Mouse (Mus musculus) urinary bladder, postnatal 36 days (tissue): ENCODE measurements around the gene Babam1.

Source experiments
- DNase-seq, 2 experiments: peaks; one replicate each; pipeline ENCODE4 v3.0.0; 2022; ENCODE audit warnings: low spot score in 2 of 2, mixed read lengths in 1 of 2

Gene Babam1

DNA sequence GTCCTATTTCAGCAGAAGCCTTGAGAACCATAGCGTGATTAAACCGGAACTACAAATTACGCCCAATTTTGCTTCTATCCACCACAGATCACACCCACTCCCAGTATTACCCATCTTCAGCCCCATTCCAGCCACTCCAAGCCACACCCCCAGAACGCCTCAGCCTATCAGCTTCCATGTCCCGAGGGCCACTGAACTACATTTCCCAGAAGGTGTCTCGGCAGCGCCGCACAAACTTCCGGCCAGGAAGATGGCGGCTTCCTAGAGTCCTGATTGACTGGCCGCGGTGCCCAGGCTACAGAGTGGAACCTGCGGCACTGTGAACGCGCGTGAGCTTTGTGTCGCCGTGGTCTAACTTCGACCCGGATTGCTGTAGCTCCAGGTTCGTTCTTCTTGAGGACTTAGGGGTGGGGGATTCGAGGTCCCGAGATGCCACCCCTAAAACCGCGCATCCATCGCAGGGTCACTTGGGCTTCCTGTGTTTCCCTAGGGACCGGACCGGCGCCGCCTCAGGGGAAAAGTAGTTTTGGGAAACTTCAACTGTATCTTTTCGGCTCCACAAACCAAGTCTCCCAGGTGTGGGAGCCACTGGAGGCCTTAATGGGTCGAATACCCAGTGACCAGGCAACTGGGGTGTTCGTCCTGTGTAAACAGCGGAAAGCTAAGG is at the start of gene Babam1:
TSS of gene Babam1 (plus strand) at position 223 of the 667 bp plus-strand sequence.
- peak; percentile 85 to 93 for DNase-seq

DNA sequence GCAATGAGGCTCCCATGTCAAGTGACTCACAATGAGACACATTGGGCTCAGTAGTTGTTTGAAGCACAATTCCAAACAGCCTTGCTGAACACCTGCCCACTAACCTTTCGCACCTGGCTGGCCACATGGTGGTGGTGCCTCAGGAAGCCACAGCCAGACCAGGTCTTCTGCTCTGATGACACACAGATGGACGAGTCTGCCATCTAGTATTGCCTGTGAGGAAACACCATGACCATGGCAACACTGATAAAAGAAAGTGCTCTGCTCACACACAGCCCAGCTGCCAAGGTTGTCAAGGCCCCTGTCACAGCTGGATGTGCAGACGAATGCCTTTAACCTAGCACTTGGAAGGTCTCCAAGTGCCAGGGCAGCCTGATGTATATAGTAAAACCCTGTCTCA is 45.5 kb upstream of the Babam1 start:
- DNase-seq, result no peak

DNA sequence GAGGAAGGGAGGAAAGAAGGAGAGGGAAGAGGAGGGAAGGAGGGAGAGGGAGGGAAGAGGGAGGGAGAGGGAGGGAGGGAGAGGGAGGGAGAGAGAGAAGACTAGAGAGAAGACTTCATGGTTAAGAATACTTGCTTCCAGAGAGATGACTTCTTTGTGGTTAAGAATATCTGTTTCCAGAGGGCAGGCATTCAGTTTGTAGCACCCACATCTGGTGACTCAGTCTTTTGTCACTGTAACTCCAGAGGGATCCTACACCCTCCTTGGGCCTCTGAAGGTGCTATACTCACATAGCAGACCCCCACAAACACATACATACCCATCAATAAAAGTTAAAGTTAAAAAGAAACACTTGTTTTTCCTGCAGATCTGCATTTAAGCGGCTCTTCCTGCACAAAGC is 45.1 kb upstream of the Babam1 start:
- DNase-seq, result no peak

DNA sequence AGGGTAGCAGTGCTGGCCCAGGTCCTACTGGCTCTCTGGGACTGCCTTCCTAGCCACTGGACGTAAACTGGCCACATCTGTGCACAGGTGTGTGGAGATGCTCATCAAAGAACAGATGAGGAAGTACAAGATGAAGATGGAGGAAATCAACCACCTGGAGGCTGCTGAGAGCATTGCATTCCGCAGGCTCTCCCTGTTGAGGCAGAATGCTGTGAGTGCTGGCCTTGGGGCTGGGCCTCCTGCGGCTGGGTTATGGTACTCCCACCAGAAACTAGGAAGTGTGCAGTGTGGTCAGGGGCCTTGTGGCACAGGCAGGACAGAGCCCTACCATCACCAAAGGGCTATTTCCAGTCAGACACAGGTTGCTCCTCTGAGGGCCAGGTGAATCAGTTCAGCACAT is 38.6 kb upstream of the Babam1 start:
- no peak for DNase-seq

DNA sequence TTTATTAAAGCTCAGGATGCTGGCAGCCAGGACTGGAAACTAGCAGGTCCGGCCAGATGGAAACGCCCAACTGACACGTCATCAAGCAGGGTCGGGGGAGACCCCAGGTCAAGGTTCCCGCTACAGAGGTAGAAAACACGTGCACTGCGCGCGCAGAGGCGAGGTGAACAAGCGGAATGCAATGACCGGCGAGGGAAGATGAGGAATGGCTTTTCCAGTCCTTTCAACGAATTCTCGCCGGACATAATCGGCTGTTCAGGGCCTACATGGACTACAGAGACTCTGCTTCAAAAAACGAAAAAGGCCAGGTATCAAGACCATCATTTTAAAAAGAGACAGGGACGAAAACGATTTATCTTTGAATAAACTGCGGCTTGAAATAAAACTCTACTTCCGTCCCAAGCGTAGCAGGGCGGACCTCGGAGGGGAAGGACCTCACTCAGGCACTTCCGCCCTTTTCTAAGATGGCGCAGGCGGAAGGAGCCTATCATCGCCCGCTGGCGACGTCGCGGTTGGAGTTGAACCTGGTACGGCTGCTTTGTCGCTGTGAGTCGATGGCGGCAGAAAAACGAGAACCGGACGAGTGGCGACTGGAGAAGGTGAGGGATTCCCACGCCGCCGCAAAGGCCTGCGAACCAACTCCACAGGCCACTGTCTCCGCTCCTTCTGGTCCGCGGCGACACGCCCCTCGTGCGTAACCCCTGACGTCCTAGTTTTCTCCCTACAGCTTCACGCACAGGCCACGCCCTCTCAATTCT is 29.7 kb upstream of the Babam1 start, which contains the start of gene Use1:
TSS of gene Use1 (plus strand) at position 78 of the 758 bp plus-strand sequence.
- peak; percentile 90 to 92 for DNase-seq

DNA sequence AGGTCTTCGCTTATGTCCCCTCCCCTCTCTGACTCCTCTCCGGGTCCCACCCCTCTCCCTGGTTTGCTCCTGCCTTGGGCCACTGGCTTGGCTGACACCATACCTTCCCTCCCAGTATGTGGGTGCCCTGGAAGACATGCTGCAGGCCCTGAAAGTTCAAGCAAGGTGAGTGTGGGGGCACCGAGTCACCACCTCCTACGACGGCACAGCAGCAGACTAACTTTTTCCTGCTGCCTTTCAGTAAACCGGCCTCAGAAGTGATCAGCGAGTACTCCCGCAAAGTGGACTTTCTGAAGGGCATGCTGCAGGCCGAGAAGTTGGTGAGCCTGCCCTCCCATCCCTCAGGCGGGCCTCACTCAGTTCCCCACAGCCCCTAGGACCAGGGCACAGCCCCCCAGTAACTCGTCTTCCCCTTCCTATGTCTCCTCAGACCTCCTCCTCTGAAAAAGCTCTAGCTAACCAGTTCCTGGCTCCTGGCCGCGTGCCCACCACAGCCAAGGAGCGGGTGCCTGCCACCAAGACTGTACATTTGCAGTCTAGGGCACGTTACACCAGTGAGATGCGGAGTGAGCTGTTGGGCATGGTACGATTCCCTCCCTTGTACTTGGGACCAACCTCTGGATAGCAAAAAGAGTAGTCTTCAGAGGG is 29.0 kb upstream of the Babam1 start:
- no peak for DNase-seq

DNA sequence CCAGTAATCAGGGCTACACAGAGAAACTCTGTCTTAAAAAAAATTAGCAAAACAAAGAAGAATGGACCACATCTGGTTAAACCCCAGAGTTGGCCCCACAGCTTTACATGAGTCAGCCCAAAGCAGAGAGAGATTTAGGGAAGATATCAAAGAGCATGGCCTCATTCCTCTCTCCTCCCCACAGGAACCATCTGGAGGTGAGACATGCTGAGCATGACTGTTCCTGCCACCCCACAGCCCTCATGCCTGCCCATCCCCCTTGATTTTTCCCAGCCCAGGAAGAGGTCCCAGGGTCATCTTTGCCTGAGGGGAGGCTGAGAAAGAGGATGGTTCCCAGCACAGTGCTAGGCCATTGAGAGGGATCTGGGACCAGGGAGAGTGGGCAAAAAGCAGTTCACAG is 28.3 kb upstream of the Babam1 start:
- no peak for DNase-seq

DNA sequence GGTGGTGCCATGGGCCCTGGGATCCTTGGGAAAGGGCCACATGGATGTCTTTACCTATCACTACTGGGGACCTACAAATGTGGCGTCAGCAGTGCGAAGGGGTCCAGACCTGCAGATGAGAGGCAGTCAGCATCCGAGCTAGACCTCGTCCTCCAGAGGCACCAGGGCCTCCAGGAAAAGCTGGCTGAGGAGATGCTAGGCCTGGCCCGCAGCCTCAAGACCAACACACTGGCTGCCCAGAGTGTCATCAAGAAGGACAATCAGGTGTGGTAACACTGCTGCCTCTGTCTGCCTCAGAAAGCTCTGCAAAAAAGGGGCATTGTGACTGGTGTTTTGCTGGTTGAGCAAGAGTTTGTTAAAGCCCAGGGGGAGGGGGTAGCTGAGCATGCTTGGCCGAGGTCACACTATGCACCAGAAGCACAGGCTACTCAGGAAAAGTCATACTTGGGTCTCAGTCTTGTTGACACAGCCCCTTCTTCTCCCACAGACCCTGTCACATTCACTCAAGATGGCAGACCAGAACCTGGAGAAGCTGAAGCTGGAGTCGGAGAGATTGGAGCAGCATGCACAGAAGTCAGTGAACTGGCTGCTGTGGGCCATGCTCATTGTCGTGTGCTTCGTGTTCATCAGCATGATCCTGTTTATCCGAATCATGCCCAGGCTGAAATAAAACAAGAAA is 27.5 kb upstream of the Babam1 start:
- no peak for DNase-seq

DNA sequence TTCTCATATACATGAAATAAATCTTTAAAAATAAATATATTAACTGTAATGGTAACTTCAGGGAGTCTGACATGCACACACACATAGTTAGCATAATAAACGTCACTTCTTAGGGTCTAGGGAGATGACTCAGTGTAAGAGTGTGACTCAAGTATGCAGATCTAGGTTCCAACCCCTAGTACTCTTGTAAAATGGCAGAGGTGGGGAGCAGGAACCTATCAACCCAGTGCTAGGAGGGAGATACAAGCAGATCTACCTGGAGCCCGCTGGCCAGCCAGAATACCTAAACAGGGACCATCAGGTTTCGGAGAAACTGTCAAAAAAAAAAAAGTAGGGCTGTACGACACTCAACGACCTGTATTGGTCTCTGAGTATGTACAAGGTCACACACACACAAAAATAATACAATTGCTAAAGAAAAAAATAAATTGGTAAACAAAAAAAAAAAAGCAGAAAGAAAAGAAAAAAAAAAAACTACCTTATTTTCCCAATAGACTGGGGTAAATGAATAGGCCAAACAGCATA is 25.9 kb upstream of the Babam1 start:
- DNase-seq, result no peak

DNA sequence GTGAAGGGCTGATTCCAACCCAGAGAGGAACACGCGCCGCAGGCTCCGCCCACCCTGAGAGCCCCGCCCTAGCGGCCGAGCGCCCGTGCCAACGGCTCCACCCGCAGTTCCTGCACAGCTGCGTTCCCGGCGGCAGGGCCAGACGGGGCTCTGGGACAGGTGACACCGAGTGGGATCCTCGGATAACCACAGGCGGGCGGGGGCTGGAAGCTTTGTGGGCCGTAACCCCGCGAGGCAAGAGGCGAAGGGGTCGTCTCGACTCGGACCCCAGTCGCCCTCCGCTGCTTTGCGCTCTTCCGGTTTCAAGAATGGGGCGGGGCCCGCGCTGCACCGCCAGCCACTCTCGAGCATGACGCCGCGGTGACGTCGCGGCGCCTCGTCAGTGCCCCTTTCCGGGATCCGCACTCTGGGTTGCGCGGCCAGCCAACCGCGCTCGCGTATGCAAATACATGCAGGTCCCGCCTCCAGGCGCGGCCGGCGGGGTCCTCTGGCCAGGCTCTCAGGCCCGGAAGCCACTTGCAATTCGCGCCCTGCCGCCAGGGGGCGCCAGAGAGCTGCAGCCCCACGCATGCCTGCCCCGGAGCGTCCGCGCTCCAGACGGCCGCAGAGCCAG is 25.3 kb upstream of the Babam1 start, which contains the start of gene Ocel1:
TSS of gene Ocel1 (plus strand) at position 63 of the 613 bp plus-strand sequence.
- DNase-seq, result peak; percentile 97 to 98

DNA sequence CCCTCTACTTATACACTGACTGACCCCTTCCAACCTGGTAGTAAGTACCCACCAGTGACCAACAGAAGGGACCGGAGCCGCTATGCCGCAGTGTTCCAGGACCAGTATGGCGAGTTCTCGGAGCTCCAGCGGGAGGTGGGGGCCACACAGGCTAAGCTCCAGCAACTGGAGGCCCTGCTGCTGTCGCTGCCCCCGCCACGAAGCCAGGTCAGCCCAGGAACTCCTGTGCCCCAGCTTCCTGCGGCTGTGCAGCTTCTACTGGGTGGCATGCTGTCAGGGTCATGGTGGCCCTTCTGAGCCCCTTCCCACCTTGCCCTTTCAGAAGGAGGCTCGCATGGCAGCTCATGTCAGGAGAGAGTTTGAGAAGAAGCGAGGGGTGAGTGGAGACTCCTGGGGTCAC is 24.2 kb upstream of the Babam1 start:
- DNase-seq, result no peak

DNA sequence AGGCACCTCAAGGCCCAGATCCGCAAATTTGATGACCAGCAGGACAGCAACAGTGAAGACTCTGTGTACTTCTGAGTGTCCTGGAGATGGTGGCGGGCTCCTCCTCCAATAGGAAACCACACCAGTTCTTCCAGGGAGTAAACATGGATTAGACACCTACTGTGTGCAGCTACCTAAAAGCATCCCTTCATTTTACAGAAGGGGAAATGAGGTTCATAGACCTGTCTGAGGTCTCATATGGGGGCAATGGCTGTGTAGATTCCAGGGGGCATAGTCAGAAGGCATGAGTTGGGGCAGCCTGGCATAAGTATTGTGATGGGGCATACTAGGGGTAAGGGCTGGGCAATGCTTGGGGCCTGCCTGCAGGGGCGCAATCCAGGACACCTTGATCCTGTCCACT is 23.7 kb upstream of the Babam1 start:
- DNase-seq, result no peak

DNA sequence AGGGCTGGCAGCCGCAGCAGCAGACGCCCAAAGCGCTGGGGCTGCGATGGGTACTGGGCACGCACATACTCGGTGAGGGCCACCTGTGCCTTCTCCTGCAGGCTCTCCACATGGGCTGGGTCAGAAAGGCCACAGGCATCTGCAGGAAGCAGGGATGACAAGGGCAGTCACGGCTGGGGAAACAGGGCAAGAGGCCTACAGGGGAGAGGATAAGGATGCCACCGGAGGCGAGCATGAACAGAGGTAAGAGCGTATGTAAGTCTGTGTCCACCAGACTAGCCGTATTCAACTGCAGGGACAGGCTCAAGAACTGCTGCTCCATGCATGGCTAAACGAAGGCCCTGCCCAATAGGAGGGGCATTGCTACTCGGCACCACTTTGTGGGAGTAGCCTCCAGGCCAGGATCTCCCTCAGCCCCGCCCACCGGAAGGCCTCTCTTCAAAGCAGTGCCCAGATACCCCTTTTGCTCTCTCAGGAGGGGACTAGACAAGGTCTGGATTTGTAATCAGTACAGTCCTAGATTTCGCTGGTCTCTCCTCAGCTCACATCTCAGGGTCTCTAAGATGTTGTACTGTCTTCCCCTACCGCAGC is 21.9 kb upstream of the Babam1 start:
- DNase-seq, result no peak

DNA sequence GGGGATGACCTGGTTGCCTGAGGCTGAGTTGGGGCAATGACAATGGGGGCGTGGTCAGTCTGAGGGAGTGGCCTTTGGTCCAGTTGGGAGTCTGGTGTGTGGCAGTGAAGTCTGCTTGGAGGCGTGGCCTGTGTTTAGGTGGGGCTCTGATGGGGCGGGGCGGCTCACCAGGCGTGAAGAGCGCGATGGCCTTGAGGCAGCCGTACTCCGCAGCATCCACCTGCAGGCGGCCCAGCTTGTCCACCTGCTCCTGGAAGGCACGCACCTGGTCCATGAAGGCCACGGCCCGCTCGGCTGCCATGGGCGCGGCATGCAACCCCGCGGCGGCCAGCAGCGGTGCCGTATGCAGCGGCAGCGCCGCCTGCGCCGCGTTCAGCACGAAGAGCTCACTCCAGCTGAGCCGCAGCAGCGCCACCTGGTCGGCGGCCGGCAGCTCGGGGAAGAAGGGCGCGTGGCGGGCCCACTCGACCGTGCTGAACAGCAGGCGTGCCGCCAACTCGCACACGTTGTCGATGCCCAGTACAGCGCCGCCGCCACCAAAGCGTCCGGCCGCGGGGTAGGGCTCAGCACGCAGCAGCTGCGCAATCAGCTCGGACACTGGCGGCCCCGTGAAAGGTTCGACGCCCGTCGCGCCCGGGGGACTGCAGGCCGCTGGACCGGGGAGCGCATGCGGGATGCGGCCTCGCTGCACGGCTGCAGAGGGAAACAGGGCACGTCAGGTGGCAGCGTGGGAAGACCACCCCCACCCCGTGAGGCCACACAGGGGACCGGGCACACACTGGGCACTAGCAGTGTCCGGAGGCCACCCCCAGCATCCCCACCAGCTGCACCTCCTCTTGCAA is 20.9 kb upstream of the Babam1 start:
- peak; percentile 57 to 76 for DNase-seq

DNA sequence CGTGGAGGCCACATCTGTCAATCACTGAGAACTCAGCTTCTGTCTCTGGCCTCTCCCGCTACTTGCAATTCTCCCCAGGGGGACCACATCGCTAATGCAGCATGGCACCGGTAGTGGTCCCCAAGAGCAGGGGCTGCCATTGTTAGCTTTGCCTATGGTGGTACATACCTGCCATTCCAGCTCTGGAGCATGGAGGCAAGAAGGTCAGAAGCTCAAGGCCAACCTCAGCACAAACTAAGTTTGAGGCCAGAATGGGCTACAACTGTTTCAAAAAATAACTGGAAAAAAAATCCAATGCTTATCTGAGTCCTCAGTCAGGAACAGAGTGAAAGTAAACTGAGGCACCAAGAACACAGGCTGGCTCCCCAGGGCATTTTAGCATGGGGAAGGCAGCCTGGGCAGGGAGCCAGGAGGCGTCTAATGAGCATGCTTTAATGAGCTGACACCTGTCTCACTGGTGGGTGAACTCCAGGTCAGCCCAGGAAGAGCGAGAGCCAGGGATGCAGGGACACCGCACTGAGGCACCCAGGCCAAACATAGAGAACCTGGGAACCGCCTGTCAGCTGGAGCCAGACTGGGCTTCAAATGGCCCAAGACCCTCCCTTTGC is 20.1 kb upstream of the Babam1 start:
- no peak for DNase-seq

DNA sequence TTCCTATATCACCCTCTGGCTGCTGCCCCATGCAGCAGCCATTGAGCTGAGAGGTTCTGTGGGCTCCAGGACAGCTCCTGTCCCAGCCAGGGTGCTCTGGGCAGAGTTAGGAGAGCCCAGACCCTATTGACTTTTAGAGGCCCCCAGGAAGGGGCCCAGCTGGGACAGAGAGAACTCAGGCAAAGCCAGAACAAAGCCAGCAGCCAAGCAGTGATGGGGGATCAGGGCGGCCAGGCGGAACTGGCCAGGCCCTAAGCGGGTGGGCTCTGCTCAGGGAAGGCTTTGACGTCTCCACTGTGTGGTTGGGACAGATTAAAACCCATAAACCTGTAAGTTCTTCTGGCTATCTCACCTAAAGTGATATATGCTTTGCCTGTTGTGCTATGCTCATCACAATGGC is 17.7 kb upstream of the Babam1 start:
- DNase-seq, result no peak

DNA sequence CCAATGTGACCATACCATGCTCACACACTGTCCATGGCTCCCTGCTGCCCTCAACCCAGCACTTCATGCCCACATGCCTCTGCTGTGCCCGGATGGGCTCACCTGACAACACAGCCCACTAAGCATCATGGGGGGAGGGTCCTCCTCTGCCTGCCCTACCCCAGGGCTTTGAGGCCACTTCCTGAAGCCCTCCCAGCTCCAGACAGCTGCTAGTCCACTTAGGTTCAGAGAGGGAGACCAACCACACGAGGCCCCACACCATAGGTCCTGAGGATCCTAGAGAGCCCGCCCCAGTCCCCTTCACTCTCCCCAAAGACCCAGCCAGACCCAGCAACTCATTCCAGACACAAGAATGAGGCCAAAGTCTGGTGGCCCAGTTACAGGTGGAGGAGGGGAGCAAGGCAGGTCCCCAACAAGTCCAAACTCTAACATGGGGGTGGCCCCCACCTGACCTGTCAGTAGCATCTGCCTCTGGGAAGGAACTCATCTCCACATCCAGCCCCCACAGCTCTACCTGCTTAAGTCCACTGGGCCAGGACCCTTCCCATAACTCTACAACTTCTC is 17.1 kb upstream of the Babam1 start:
- DNase-seq, result no peak

DNA sequence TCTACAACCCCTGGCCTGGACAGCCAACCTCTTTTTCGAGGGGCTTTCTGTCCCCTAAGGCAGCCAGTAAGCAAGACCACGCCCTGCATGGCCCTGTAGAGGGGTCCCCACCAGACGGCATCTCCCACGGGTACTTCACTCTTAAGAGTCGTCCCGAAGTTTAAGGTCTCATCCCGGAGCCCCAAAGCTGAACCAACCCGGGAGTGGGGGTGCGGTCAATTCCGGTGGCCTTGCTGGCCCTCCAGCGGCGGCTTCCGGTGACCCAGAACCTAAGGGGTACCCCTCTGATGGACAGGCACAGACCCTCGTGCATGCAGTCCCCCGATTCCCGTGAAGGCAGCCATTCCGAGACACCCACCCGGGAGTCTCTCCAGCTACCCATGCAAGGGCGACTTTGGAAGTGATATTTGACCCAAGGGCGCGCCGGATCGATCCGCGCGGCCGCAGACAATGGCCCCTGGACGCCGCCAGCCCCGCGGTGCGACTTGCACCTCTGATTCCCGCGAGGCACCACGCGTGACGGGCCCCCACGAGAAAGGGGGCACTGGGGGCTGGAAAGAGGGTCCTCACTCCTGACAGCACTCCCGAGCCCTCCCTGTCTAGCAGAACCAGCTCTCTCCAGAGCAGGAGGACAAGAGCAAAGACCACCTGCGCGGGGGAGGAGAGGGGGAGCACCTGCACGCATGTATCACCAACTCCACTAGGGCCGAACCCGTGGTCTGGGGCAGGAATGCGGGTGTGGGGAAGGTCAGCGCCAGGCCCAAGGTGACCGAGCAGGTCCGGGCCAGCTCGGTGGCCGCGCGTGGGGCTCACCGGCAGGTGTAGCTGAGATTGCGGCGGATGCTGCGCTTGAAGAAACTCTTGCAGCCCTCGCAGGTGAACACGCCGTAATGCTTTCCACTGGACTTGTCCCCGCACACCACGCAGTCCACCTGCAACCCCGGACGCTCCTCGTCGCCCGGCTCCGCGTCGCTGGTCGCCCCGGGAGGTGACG is 16.2 kb upstream of the Babam1 start:
- no peak for DNase-seq
